Mouse (Mus musculus): ENCODE data around the gene Rad9a. TPM values are rescaled to one million over a fixed set of nuclear protein-coding genes. Genes with fewer than 3 reads are reported as not detected.
A peak's percentile ranks its signal among the peaks of the same experiment; 100 is the strongest.

Rad9a gene
- polyA plus RNA-seq, 1 experiment from 2014 or later: 35.0 TPM

GRCm38 (mm10) chr19:4217855-4218254 is 16.4 kb upstream of the Rad9a start:
- no peak overlapping the region for H3K9ac ChIP-seq
- H3K27ac ChIP-seq (replicated peaks): peak overlapping the region; percentile 49
- whole genome bisulfite sequencing: 39% methylated on average over 3 of the region's 3 CpGs
- no peak overlapping the region for H3K4me2 ChIP-seq (replicated peaks)
- peaks cover 9% of the 10 kb centered on the region; the same call in 1 of the 2 replicates for H3K36me3 ChIP-seq
- H3K27me3 ChIP-seq: no peaks in the 10 kb centered on the region
- no peaks in the 10 kb centered on the region for H3K9me3 ChIP-seq (replicated peaks)
- no peak for ATAC-seq (ENCODE audit: insufficient number of reproducible peaks, low FRiP score, low TSS enrichment, low read depth)
- peaks cover 84% of the 10 kb centered on the region for H3K4me1 ChIP-seq
- H3K4me3 ChIP-seq (replicated peaks): no peak overlapping the region

GRCm38 (mm10) chr19:4217140-4217539 is 15.7 kb upstream of the Rad9a start:
- WGBS: 6% methylated on average over 5 of the region's 5 CpGs

GRCm38 (mm10) chr19:4216041-4216685 is 14.7 kb upstream of the Rad9a start:
- no peaks in the 10 kb centered on the region for H3K36me3 ChIP-seq
- WGBS: 16% methylated on average over 14 of the region's 14 CpGs
- H3K4me1 ChIP-seq: peaks cover 86% of the 10 kb centered on the region
- no peaks in the 10 kb centered on the region for H3K9me3 ChIP-seq (replicated peaks)
- peak overlapping the region; percentile 85 for H3K4me2 ChIP-seq (replicated peaks)
- no peak for ATAC-seq (ENCODE audit: insufficient number of reproducible peaks, low FRiP score, low TSS enrichment, low read depth)
- H3K9ac ChIP-seq: no peak overlapping the region
- H3K4me3 ChIP-seq (replicated peaks): peak overlapping the region; percentile 88
- H3K27me3 ChIP-seq: no peaks in the 10 kb centered on the region
- peak overlapping the region; percentile 76 for H3K27ac ChIP-seq (replicated peaks)

More at GRCm38 (mm10) chr19:4217140-4217539, 15.7 kb upstream of the Rad9a start:
- Histone ChIP-seq H3K9ac (no peak overlapping the region), H3K9me3 (replicated peaks) (no peaks in the 10 kb centered on the region), H3K36me3 (peaks cover 2% of the 10 kb centered on the region; the same call in 1 of the 2 replicates), H3K4me2 (replicated peaks) (peak overlapping the region; percentile 85), H3K4me1 (peaks cover 86% of the 10 kb centered on the region), H3K27me3 (no peaks in the 10 kb centered on the region), H3K27ac (replicated peaks) (peak overlapping the region; percentile 76), H3K4me3 (replicated peaks) (peak overlapping the region; percentile 88; the same call in 1 of the 2 replicates)
- ATAC-seq (ENCODE audit: insufficient number of reproducible peaks, low FRiP score, low TSS enrichment, low read depth): 0 out of 2 replicates have a peak, but pooled peaks have one; percentile 27

GRCm38 (mm10) chr19:4215451-4215840 is 14.0 kb upstream of the Rad9a start:
- 4% methylated on average over 21 of the region's 21 CpGs for WGBS
- H3K36me3 ChIP-seq: no peaks in the 10 kb centered on the region
- peak overlapping the region; percentile 93 for H3K27ac ChIP-seq (replicated peaks)
- peak overlapping the region; percentile 88 for H3K4me3 ChIP-seq (replicated peaks)
- no peaks in the 10 kb centered on the region for H3K9me3 ChIP-seq (replicated peaks)
- H3K4me2 ChIP-seq (replicated peaks): peak overlapping the region; percentile 85
- no peaks in the 10 kb centered on the region for H3K27me3 ChIP-seq
- H3K4me1 ChIP-seq: peaks cover 79% of the 10 kb centered on the region
- H3K9ac ChIP-seq: peak overlapping the region; percentile 96
- no peak for ATAC-seq (ENCODE audit: insufficient number of reproducible peaks, low FRiP score, low TSS enrichment, low read depth)

- H3K9ac ChIP-seq: peak overlapping the region; percentile 96
- no peaks in the 10 kb centered on the region for H3K36me3 ChIP-seq
- no peaks in the 10 kb centered on the region for H3K9me3 ChIP-seq (replicated peaks)
- peak overlapping the region; percentile 88 for H3K4me3 ChIP-seq (replicated peaks)
- no peaks in the 10 kb centered on the region for H3K27me3 ChIP-seq
- H3K27ac ChIP-seq (replicated peaks): peak overlapping the region; percentile 93
- under 1% methylated on average over 57 of the region's 81 CpGs for whole genome bisulfite sequencing
- ATAC-seq (ENCODE audit: insufficient number of reproducible peaks, low FRiP score, low TSS enrichment, low read depth): peak; percentile 24; the same call in 1 of the 2 replicates
- H3K4me2 ChIP-seq (replicated peaks): peak overlapping the region; percentile 85
- peaks cover 73% of the 10 kb centered on the region for H3K4me1 ChIP-seq
Measured at GRCm38 (mm10) chr19:4214771-4215450, 13.4 kb upstream of the Rad9a start.

- Histone ChIP-seq H3K9ac (peak within 1 kb of the TSS; percentile 96), H3K4me2 (replicated peaks) (peak within 1 kb of the TSS; percentile 85), H3K4me3 (replicated peaks) (peak within 1 kb of the TSS; percentile 88), H3K4me1 (peaks cover 66% of the 10 kb centered on the region), H3K27me3 (no peaks in the 10 kb centered on the region), H3K9me3 (replicated peaks) (no peaks in the 10 kb centered on the region), H3K27ac (replicated peaks) (peak within 1 kb of the TSS; percentile 93), H3K36me3 (no peaks in the 10 kb centered on the region)
- WGBS: under 1% methylated on average over 49 of the region's 49 CpGs
- ATAC-seq (ENCODE audit: insufficient number of reproducible peaks, low FRiP score, low TSS enrichment, low read depth): peak; percentile 71
Measured at GRCm38 (mm10) chr19:4214071-4214770, 12.8 kb upstream of the Rad9a start, which contains the start of the genes Clcf1 and AC109138.7. Gene Clcf1 (plus strand): TSS chr19:4214238. Gene AC109138.7 (plus strand): TSS chr19:4214357.

GRCm38 (mm10) chr19:4213524-4213974 is 12.1 kb upstream of the Rad9a start:
- Histone ChIP-seq H3K27ac (replicated peaks) (peak overlapping the region; percentile 93), H3K36me3 (no peaks in the 10 kb centered on the region), H3K9me3 (replicated peaks) (no peaks in the 10 kb centered on the region), H3K4me1 (peaks cover 60% of the 10 kb centered on the region), H3K9ac (0 out of 2 replicates have a peak overlapping the region, but pooled peaks have one; percentile 6), H3K27me3 (no peaks in the 10 kb centered on the region), H3K4me2 (replicated peaks) (peak overlapping the region; percentile 85), H3K4me3 (replicated peaks) (peak overlapping the region; percentile 88)
- no peak for ATAC-seq (ENCODE audit: insufficient number of reproducible peaks, low FRiP score, low TSS enrichment, low read depth)
- WGBS: 12% methylated on average over 9 of the region's 9 CpGs

- Histone ChIP-seq H3K27ac (replicated peaks) (peak overlapping the region; percentile 12; the same call in 1 of the 2 replicates), H3K4me3 (replicated peaks) (no peak overlapping the region), H3K4me1 (peaks cover 47% of the 10 kb centered on the region), H3K27me3 (no peaks in the 10 kb centered on the region), H3K9ac (no peak overlapping the region), H3K4me2 (replicated peaks) (no peak overlapping the region), H3K36me3 (no peaks in the 10 kb centered on the region), H3K9me3 (replicated peaks) (no peaks in the 10 kb centered on the region)
- ATAC-seq (ENCODE audit: insufficient number of reproducible peaks, low FRiP score, low TSS enrichment, low read depth): no peak
- 29% methylated on average over 4 of the region's 4 CpGs for whole genome bisulfite sequencing
Measured at GRCm38 (mm10) chr19:4211891-4212588, 10.6 kb upstream of the Rad9a start.

DNA sequence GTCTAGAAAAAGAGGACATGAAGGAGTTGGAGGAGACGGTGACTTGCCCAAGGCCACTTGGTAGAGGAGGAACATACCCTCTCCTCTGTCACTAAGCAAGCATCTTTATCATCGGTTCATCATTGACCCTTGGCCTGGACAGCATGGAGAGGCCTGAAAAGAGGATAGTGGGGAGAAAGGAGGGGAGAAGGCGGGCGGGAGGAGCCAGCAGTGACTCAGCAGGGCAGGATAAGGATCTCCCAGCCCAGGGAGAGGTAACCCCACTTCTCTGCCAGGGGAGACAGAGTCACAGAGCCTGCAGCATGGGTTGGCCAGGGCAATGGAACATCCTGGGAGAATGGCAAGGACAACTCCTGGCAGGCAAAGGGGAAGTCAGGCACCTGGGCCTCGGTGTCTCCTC is 7.1 kb upstream of the Rad9a start:
- Histone ChIP-seq H3K9me3 (replicated peaks) (no peaks in the 10 kb centered on the region), H3K27me3 (no peaks in the 10 kb centered on the region), H3K4me2 (replicated peaks) (no peak overlapping the region), H3K27ac (replicated peaks) (no peak overlapping the region), H3K9ac (no peak overlapping the region), H3K4me1 (peaks cover 27% of the 10 kb centered on the region), H3K36me3 (no peaks in the 10 kb centered on the region), H3K4me3 (replicated peaks) (no peak overlapping the region)
- WGBS: 67% methylated on average over 5 of the region's 5 CpGs
- no peak for ATAC-seq (ENCODE audit: insufficient number of reproducible peaks, low FRiP score, low TSS enrichment, low read depth)

DNA sequence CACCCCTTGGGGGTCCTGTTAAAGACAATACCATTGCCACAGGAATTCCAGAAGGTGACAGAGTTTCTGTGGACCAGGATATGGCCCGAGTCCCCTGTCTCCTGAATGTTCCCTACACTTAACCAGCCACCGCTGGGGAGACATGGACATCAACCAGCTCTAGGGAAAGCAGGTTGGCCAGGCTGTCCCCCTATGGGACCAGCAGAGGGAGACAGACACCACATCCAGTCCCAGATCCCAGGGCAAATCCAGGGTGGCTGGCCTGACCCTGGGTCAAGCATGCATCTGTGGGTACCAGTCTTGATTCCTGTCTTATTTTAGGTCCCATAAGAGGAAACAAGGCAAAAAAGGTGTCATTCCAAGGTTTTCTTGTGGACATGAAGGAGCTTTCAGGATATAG is 5.5 kb upstream of the Rad9a start:
- no peak overlapping the region for H3K27ac ChIP-seq (replicated peaks)
- no peak for ATAC-seq (ENCODE audit: insufficient number of reproducible peaks, low FRiP score, low TSS enrichment, low read depth)
- H3K4me1 ChIP-seq: peaks cover 24% of the 10 kb centered on the region
- H3K4me2 ChIP-seq (replicated peaks): no peak overlapping the region
- H3K27me3 ChIP-seq: no peaks in the 10 kb centered on the region
- 3% methylated on average over 2 of the region's 2 CpGs for WGBS
- no peak overlapping the region for H3K4me3 ChIP-seq (replicated peaks)
- H3K36me3 ChIP-seq: no peaks in the 10 kb centered on the region
- no peak overlapping the region for H3K9ac ChIP-seq
- H3K9me3 ChIP-seq (replicated peaks): no peaks in the 10 kb centered on the region
